Mouse (Mus musculus) neural tube, postnatal 0 days (tissue): ENCODE data around the gene Klhl32. TPM values are rescaled to one million over a fixed set of nuclear protein-coding genes. Genes with fewer than 3 reads are reported as not detected.

Source experiments
- polyA plus RNA-seq: library from polyadenylated mRNA; unstranded; fragments of >200 nt; fragmentation: Nextera tagmentation; extraction: Ambion mirVana; gene quantifications from 2 replicates; pipeline ENCODE4 v1.2.1, GENCODE M21; 2015

Gene Klhl32
- 33.3 and 37.4 TPM in 2 replicates for polyA plus RNA-seq

GRCm38 (mm10) chr4:24850401-24851325, at the start of gene Klhl32:
Gene Klhl32, minus strand, starts transcription at chr4:24851124.

GRCm38 (mm10) chr4:24897851-24898515, 47.1 kb upstream of the Klhl32 start, which contains the start of gene Ndufaf4:
Gene Ndufaf4, plus strand, starts transcription at chr4:24898083.

Other genes starting within 250 kb of the Klhl32 start
- 62.7 and 70.7 TPM in 2 replicates for gene Ndufaf4, start 47.0 kb upstream of the Klhl32 start, polyA plus RNA-seq
- 1.0 and 3.3 TPM in 2 replicates for gene Gpr63, start 115.3 kb upstream of the Klhl32 start, polyA plus RNA-seq